Mouse (Mus musculus) layer of hippocampus, adult 9-11 months (tissue): Measurements from ENCODE around the gene Gm11562.
"Not testable (repeated sequence)": the region's sequence is repeated elsewhere in the genome, so short reads cannot be mapped to it uniquely, and the experiment has no call there.

ENCODE experiments used
- DNase-seq: peaks from one replicate; pipeline ENCODE4 v3.0.0; 2022

The Gm11562 gene

GRCm38 (mm10) chr11:99620335-99620734 lies at the start of gene Gm11562:
TSS of gene Gm11562 (minus strand) at chr11:99620435.
- DNase-seq, result no peak

- DNase-seq, result no peak
Measured at GRCm38 (mm10) chr11:99665860-99666259, 45.6 kb upstream of the Gm11562 start, which contains the start of gene Krtap4-6. TSS of gene Krtap4-6 (minus strand) at chr11:99665960.

GRCm38 (mm10) chr11:99662802-99663201 lies 42.6 kb upstream of the Gm11562 start:
- no peak for DNase-seq

GRCm38 (mm10) chr11:99659256-99659655 lies 39.0 kb upstream of the Gm11562 start:
- no peak for DNase-seq

GRCm38 (mm10) chr11:99658467-99659010 lies 38.3 kb upstream of the Gm11562 start, which contains the start of gene Gm11563:
TSS of gene Gm11563 (minus strand) at chr11:99658960.
- not testable (repeated sequence) for DNase-seq

- DNase-seq, result no peak
Measured at GRCm38 (mm10) chr11:99657051-99657450, 36.8 kb upstream of the Gm11562 start.

- no peak for DNase-seq
Measured at GRCm38 (mm10) chr11:99650136-99650535, 29.9 kb upstream of the Gm11562 start, which contains the start of gene Gm11555. TSS of gene Gm11555 (minus strand) at chr11:99650236.

GRCm38 (mm10) chr11:99646444-99646843 lies 26.2 kb upstream of the Gm11562 start:
- DNase-seq, result no peak

- DNase-seq, result peak; percentile 20
Measured at GRCm38 (mm10) chr11:99644351-99644750, 24.1 kb upstream of the Gm11562 start.

GRCm38 (mm10) chr11:99643635-99644139 lies 23.5 kb upstream of the Gm11562 start, which contains the start of gene Krtap4-7:
TSS of gene Krtap4-7 (minus strand) at chr11:99644089.
- not testable (repeated sequence) for DNase-seq

GRCm38 (mm10) chr11:99640926-99641325 lies 20.7 kb upstream of the Gm11562 start:
- DNase-seq, result no peak

GRCm38 (mm10) chr11:99637086-99637485 lies 16.9 kb upstream of the Gm11562 start:
- DNase-seq, result no peak

- no peak for DNase-seq
Measured at GRCm38 (mm10) chr11:99634653-99635134, 14.5 kb upstream of the Gm11562 start, which contains the start of gene Krtap4-2. TSS of gene Krtap4-2 (minus strand) at chr11:99635084.

- no peak for DNase-seq
Measured at GRCm38 (mm10) chr11:99633293-99633692, 13.1 kb upstream of the Gm11562 start.

GRCm38 (mm10) chr11:99630890-99631289 lies 10.7 kb upstream of the Gm11562 start:
- DNase-seq, result no peak

- no peak for DNase-seq
Measured at GRCm38 (mm10) chr11:99628138-99628537, 7.9 kb upstream of the Gm11562 start, which contains the start of gene Krtap4-1. TSS of gene Krtap4-1 (minus strand) at chr11:99628238.

GRCm38 (mm10) chr11:99614796-99615363 lies 5.4 kb downstream of the Gm11562 start, which contains the start of gene Krtap2-4:
TSS of gene Krtap2-4 (minus strand) at chr11:99614846.
- no peak for DNase-seq

- DNase-seq, result not testable (repeated sequence)
Measured at GRCm38 (mm10) chr11:99610089-99610488, 10.1 kb downstream of the Gm11562 start, which contains the start of gene Gm11937. TSS of gene Gm11937 (minus strand) at chr11:99610189.

- peak; percentile 52 for DNase-seq
Measured at GRCm38 (mm10) chr11:99609126-99609525, 11.1 kb downstream of the Gm11562 start.

- not testable (repeated sequence) for DNase-seq
Measured at GRCm38 (mm10) chr11:99603208-99603607, 17.0 kb downstream of the Gm11562 start, which contains the start of gene Gm11938. TSS of gene Gm11938 (minus strand) at chr11:99603308.

- DNase-seq, result not testable (repeated sequence)
Measured at GRCm38 (mm10) chr11:99597742-99598141, 22.5 kb downstream of the Gm11562 start, which contains the start of gene Krtap9-3. TSS of gene Krtap9-3 (minus strand) at chr11:99598105.

GRCm38 (mm10) chr11:99590981-99591380 lies 29.3 kb downstream of the Gm11562 start, which contains the start of gene Krtap1-3:
TSS of gene Krtap1-3 (minus strand) at chr11:99591339.
- no peak for DNase-seq

- peak; percentile 61 for DNase-seq
Measured at GRCm38 (mm10) chr11:99585096-99585495, 35.1 kb downstream of the Gm11562 start.
